Mouse (Mus musculus): ENCODE data around the gene Col27a1.

- TF ChIP-seq EP300 (IDR thresholded peaks at IDR 0.05; ENCODE audit: low read depth) (no peak), CTCF (IDR thresholded peaks at IDR 0.05; ENCODE audit: low read depth) (no peak)
Observed at GRCm38 (mm10) chr4:63343608-63344007, 129.8 kb downstream of the Col27a1 start.

All from heart, postnatal 0 days (tissue).